Mouse (Mus musculus) liver, embryonic 13.5 days (tissue): ENCODE results near the gene Ccdc97. TPM values are rescaled to one million over a fixed set of nuclear protein-coding genes. Genes with fewer than 3 reads are reported as not detected.

Experiments used
- ATAC-seq: fragments of 200-750 bp; cut with Nextera tagmentation; 2 replicates; pipeline ENCODE4 v1.8.0; 2017; ENCODE audit warnings: low read depth, mild to moderate bottlenecking, moderate number of reproducible peaks, moderate library complexity
- DNase-seq: peaks from one replicate; pipeline ENCODE4 v3.0.0; 2022
- H3K27ac ChIP-seq: fragments of 300-500 bp; sonication (generic); 2 replicates; pipeline ENCODE4 v1.5.1; 2015; ENCODE audit warnings: moderate library complexity, mild to moderate bottlenecking, inconsistent platforms
- H3K27me3 ChIP-seq: fragments of 300-500 bp; sonication (generic); 2 replicates; pipeline ENCODE4 v1.6.1; 2015; ENCODE audit warnings: mild to moderate bottlenecking, inconsistent platforms
- H3K36me3 ChIP-seq: fragments of 300-500 bp; sonication (generic); 2 replicates; pipeline ENCODE4 v1.6.1; 2015; ENCODE audit warnings: mild to moderate bottlenecking, inconsistent platforms
- H3K4me1 ChIP-seq: fragments of 300-500 bp; sonication (generic); replicated peaks from 2 replicates; pipeline ENCODE4 v1.6.1; 2015; ENCODE audit warnings: inconsistent platforms
- H3K4me2 ChIP-seq: fragments of 300-500 bp; sonication (generic); 2 replicates; pipeline ENCODE4 v1.6.1; 2015; ENCODE audit warnings: inconsistent platforms, mild to moderate bottlenecking, moderate library complexity
- H3K4me3 ChIP-seq: fragments of 300-500 bp; sonication (generic); replicated peaks from 2 replicates; pipeline ENCODE4 v1.5.1; 2015; ENCODE audit warnings: mild to moderate bottlenecking, inconsistent platforms
- H3K9ac ChIP-seq: fragments of 300-500 bp; sonication (generic); 2 replicates; pipeline ENCODE4 v1.6.1; 2015; ENCODE audit warnings: mild to moderate bottlenecking, inconsistent platforms
- H3K9me3 ChIP-seq: fragments of 300-500 bp; sonication (generic); replicated peaks from 2 replicates; pipeline ENCODE4 v1.6.1; 2016; ENCODE audit warnings: inconsistent platforms
- WGBS: fragments of 180-500 bp; shearing (Covaris S2); methylation state at CpG from one replicate; pipeline ENCODE4 v1.1.7; 2015; ENCODE audit not compliant: insufficient replicate concordance; 5-methylcytosine and 5-hydroxymethylcytosine counted together
- polyA plus RNA-seq: library from polyadenylated mRNA; unstranded; fragments of >200 nt; fragmentation: Nextera tagmentation; extraction: Ambion mirVana; gene quantifications from 2 replicates; pipeline ENCODE4 v1.2.1, GENCODE M21; 2015

Gene Ccdc97
- polyA plus RNA-seq, 1 experiment from 2014 or later = 8.8 TPM

DNA sequence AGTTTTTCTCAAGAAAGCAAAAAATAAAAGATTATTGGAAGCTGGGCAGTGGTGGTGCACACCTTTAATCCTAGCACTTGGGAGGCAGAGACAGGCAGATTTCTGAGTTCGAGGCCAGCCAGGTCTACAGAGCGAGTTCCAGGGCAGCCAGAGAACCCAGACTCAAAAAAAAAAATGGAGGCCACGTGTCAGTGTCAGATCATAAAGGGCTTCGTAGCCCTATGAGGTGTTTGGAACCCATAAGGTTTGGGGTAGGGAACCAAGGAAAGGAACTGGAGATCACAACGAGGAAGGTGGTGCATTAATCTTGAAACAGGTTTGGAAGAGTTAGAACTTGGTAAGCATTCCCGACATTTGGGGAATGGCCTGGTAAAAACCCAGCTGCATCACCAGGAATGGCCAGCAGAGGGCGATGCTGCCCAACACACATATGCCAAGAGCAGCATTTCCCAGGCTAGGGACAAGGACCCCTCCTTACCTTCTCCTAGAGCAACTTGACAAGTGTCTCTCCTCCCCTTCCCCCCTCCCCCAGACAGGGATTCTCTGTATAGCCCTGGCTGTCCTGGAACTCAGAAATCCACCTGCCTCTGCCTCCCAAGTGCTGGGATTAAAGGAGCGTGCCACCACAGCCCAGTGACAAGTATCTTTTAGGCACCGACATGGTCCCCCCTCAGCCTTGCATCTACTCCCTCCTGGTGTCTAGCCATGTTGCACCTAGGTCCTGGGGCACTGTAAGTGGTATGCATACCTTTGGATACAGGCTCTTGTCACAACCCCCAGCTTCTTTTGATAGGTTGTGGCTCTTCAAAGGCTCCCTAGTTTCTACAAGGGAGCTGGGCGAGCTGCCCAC is 1.1 kb upstream of the Ccdc97 start:
- peak overlapping the region; percentile 82; the same call in 1 of the 2 replicates for H3K9ac ChIP-seq

DNA sequence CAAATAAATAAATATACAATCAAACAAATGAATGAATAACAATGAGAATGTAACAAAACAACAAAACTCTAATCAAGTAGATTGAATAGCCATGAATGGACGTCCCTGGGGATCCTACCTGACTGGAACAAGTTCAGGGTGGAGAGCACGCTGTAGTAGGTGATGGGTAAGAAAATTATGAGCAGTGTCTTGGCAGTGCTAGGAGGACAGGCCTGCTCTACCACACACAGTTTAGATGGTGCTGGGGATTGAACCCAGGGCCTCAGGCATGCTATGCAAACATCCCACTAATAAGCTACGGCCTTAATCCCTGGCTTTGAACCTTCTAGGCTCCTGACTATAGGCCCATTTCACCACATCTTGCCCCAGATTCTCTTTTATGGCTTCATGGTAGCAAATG is 1.4 kb downstream of the Ccdc97 start:
- ATAC-seq (no peak), DNase-seq (no peak)
- H3K9ac ChIP-seq = peak overlapping the region; percentile 82
- H3K9me3 ChIP-seq = no peaks in the 10 kb centered on the region
- WGBS = 81% methylated on average over 3 of the region's 3 CpGs
- H3K27me3 ChIP-seq = no peaks in the 10 kb centered on the region
- H3K4me1 ChIP-seq = peaks cover 50% of the 10 kb centered on the region
- peak overlapping the region; percentile 76 for H3K4me2 ChIP-seq
- H3K27ac ChIP-seq = no peak overlapping the region
- H3K36me3 ChIP-seq = peaks cover 70% of the 10 kb centered on the region
- H3K4me3 ChIP-seq = peak overlapping the region; percentile 70

More for the DNA sequence above, 1.1 kb upstream of the Ccdc97 start:
- DNase-seq (peak; percentile 61), ATAC-seq (no peak)
- H3K4me1 ChIP-seq = peaks cover 57% of the 10 kb centered on the region
- 50% methylated on average over 10 of the region's 10 CpGs for WGBS
- H3K27ac ChIP-seq = peak overlapping the region; percentile 77
- H3K4me2 ChIP-seq = peak overlapping the region; percentile 76
- peak overlapping the region; percentile 70; the same call in 1 of the 2 replicates for H3K4me3 ChIP-seq
- H3K36me3 ChIP-seq = peaks cover 70% of the 10 kb centered on the region
- H3K27me3 ChIP-seq = no peaks in the 10 kb centered on the region
- no peaks in the 10 kb centered on the region for H3K9me3 ChIP-seq

DNA sequence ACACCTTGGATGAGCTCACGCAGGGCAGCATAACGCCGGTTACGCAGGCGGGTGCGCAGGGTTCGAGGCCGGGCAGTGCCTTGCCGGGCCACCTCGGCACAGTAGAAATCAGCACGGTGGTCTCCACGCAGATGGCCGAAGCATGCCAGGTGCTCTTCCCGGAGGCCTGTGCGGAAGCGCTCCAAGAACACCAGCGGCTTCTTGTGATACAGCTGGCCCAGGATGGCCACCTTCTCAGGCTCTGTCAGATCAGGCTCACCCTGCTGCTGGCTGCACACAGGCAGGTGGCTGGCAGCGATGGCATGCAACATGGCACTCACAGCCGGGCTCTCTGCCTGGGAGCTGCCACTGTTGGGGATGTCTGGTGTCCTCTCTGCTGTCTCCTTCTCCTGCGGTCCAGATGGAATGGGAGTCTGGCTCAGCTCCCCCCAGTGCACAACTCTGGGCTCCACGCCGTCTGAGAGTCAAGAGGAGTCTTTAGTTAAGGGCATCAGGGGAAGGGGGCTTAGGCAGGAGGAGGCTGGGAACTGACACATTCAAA is 3.1 kb downstream of the Ccdc97 start:
- H3K9me3 ChIP-seq = no peaks in the 10 kb centered on the region
- no peak overlapping the region for H3K4me2 ChIP-seq
- H3K4me1 ChIP-seq = peaks cover 55% of the 10 kb centered on the region
- peaks cover 64% of the 10 kb centered on the region for H3K36me3 ChIP-seq
- ATAC-seq (no peak), DNase-seq (no peak)
- H3K9ac ChIP-seq = no peak overlapping the region
- H3K4me3 ChIP-seq = no peak overlapping the region
- H3K27ac ChIP-seq = no peak overlapping the region
- 90% methylated on average over 22 of the region's 22 CpGs for WGBS
- H3K27me3 ChIP-seq = no peaks in the 10 kb centered on the region

DNA sequence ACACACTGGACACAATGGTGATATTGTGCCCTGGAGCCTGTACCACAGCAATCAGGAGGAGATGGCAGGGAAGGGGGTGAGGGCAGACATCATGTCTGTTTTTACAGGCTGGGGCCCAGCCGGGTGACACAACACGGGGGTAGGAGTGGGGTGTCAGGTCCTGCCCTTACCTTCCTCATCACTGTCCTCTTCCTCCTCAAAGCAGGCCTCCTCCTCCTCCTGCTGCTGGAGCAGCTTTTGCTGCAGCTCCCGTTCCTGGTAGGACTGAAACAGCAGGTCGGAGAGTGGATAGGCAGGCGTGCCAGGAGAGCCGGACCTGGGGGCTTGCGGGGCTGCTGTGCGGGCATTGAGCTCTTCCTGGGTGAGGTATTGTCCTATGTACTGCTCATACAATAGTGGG is 4.3 kb downstream of the Ccdc97 start:
- Histone ChIP-seq H3K4me1 (peaks cover 55% of the 10 kb centered on the region), H3K36me3 (peaks cover 52% of the 10 kb centered on the region), H3K9ac (no peak overlapping the region), H3K27ac (no peak overlapping the region), H3K27me3 (no peaks in the 10 kb centered on the region), H3K9me3 (no peaks in the 10 kb centered on the region), H3K4me2 (no peak overlapping the region), H3K4me3 (no peak overlapping the region)
- WGBS = 86% methylated on average over 8 of the region's 8 CpGs
- ATAC-seq (no peak), DNase-seq (no peak)

DNA sequence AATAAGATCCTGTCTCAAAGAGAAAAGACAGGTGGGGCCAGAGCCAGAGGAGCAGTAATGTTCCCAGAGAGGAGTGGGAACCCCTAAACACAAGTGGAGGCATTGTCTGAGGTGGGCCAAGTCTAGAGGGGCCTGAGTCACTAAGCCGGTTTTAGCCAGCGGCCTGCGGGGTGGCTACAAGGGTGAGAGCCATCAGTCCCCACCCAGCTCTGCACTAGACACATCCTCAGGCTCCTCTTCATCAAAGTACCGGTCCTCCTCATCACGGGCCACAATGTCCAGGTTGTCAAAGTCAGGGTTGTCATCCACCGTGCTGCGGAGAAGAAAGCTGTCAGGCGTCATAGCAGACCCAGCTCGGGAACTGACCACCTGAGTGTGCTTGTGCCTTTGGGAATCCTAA is 6.1 kb downstream of the Ccdc97 start:
- DNase-seq (no peak), ATAC-seq (no peak)
- H3K9ac ChIP-seq = no peak overlapping the region
- H3K4me1 ChIP-seq = peaks cover 55% of the 10 kb centered on the region
- 78% methylated on average over 9 of the region's 9 CpGs for WGBS
- H3K27ac ChIP-seq = no peak overlapping the region
- H3K36me3 ChIP-seq = peaks cover 56% of the 10 kb centered on the region
- H3K4me3 ChIP-seq = no peak overlapping the region
- no peaks in the 10 kb centered on the region for H3K27me3 ChIP-seq
- no peak overlapping the region for H3K4me2 ChIP-seq
- no peaks in the 10 kb centered on the region for H3K9me3 ChIP-seq

DNA sequence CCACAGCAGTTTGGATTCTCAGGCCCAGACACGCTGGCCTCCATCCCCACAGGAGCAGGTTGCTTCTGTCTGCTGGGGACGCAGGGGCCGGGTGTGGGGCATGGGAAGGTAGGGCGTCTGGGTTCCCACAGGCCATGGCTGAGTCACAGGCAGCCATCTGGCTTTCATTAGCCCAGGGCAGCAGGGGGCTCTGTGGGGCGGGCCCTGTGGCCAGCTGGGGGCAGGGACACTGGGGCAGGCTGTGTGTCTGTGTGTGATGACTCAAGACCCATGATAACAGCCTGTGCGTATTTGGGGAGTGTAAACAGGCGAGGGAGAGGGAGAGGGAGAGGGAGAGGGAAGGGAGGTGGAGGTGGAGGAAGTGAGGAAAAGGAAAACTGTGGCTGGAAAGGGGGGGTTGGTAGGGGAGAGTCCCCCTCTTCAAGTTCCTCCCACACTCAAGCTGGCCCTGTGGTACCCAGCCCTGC is 7.1 kb downstream of the Ccdc97 start:
- Histone ChIP-seq H3K9me3 (no peaks in the 10 kb centered on the region), H3K27ac (peak overlapping the region; percentile 68), H3K9ac (0 out of 2 replicates have a peak overlapping the region, but pooled peaks have one; percentile 13), H3K27me3 (no peaks in the 10 kb centered on the region), H3K4me1 (peaks cover 55% of the 10 kb centered on the region), H3K36me3 (peaks cover 63% of the 10 kb centered on the region), H3K4me2 (no peak overlapping the region), H3K4me3 (no peak overlapping the region)
- 28% methylated on average over 7 of the region's 7 CpGs for WGBS
- peak; percentile 35 for ATAC-seq
- DNase-seq = no peak

DNA sequence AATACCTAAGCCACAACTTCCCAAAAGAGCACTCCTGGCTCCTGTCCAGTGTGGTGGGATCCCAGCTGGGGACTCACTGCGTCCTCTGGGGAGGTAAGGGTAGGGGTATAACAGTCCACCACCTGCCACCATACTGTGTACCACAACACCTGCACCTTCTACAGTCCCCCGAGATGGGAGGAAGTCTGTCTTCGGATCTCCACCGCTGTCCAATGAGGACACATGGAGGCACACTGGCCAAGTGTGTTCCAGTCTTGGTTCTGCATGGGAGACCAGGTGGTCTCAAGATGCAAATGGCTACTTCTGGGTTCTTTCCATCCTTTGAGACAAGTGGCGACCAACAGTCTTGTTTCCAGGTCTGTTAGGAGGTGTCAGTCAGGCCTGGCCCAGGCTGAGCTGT is 7.7 kb downstream of the Ccdc97 start:
- peaks cover 62% of the 10 kb centered on the region for H3K36me3 ChIP-seq
- no peak overlapping the region for H3K9ac ChIP-seq
- no peaks in the 10 kb centered on the region for H3K27me3 ChIP-seq
- 61% methylated on average over 5 of the region's 5 CpGs for WGBS
- no peak overlapping the region for H3K4me2 ChIP-seq
- peaks cover 59% of the 10 kb centered on the region for H3K4me1 ChIP-seq
- no peak overlapping the region for H3K4me3 ChIP-seq
- H3K9me3 ChIP-seq = no peaks in the 10 kb centered on the region
- ATAC-seq = no peak
- H3K27ac ChIP-seq = peak overlapping the region; percentile 68
- no peak for DNase-seq

DNA sequence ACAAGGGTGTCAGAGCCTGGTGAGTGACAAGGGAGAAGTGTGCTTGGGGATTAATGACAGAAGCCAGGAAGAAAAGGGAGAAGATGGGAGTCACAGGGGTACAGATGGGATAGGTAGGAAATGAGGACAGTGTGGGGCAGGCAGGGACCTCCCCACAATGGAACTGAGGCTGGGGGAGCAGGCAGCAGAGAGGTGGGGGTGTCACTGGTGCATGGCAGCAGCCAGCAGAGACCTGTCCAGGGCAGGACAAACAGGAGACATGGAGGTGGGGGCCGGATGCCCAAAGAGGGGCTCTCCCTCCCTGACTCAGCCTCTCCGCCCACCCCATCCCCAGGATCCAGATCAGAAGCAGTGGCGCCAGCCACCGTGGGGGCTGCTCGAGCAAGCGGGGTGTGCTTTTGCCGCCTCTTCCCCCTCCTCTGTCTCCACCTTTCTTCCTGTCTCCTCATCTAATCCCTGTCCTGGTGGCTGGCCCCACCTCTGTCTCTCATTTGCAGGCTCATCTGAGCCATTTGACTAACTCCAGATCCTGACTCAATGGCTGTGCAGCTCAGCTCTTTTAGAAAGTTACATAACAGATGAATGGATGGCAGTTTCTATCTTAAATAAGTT is 8.3 kb downstream of the Ccdc97 start:
- DNase-seq (no peak), ATAC-seq (0 out of 2 replicates have a peak, but pooled peaks have one; percentile 5)
- peak overlapping the region; percentile 68 for H3K27ac ChIP-seq
- H3K4me1 ChIP-seq = peaks cover 63% of the 10 kb centered on the region
- no peak overlapping the region for H3K4me2 ChIP-seq
- peaks cover 60% of the 10 kb centered on the region for H3K36me3 ChIP-seq
- H3K27me3 ChIP-seq = no peaks in the 10 kb centered on the region
- no peaks in the 10 kb centered on the region for H3K9me3 ChIP-seq
- H3K4me3 ChIP-seq = no peak overlapping the region
- 0 out of 2 replicates have a peak overlapping the region, but pooled peaks have one; percentile 16 for H3K9ac ChIP-seq
- 34% methylated on average over 5 of the region's 7 CpGs for WGBS

DNA sequence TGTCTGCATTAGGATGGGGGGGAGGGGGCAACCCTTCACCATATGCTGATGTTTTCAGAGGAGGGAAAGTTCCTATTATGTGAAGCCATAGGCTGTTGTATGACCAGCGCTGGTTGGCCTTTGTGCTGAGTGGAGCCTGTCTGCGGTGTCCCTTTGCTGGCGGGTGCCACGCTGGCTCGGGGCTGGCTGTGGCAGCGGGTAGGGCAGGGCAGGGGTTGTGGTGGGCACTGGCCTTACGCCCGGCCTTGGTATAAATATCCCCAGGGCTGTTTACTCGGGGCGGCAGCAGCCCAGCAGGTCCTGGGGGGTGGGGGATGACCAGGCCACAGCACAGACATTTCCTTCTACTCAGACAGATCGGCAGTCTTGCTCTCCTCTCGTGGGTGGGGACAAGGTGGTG is 8.9 kb downstream of the Ccdc97 start:
- Histone ChIP-seq H3K27ac (peak overlapping the region; percentile 34), H3K4me3 (no peak overlapping the region), H3K27me3 (no peaks in the 10 kb centered on the region), H3K36me3 (peaks cover 58% of the 10 kb centered on the region), H3K4me1 (peaks cover 70% of the 10 kb centered on the region), H3K4me2 (peak overlapping the region; percentile 6; the same call in 1 of the 2 replicates), H3K9ac (no peak overlapping the region), H3K9me3 (no peaks in the 10 kb centered on the region)
- DNase-seq = no peak
- 47% methylated on average over 12 of the region's 12 CpGs for WGBS
- ATAC-seq = no peak

DNA sequence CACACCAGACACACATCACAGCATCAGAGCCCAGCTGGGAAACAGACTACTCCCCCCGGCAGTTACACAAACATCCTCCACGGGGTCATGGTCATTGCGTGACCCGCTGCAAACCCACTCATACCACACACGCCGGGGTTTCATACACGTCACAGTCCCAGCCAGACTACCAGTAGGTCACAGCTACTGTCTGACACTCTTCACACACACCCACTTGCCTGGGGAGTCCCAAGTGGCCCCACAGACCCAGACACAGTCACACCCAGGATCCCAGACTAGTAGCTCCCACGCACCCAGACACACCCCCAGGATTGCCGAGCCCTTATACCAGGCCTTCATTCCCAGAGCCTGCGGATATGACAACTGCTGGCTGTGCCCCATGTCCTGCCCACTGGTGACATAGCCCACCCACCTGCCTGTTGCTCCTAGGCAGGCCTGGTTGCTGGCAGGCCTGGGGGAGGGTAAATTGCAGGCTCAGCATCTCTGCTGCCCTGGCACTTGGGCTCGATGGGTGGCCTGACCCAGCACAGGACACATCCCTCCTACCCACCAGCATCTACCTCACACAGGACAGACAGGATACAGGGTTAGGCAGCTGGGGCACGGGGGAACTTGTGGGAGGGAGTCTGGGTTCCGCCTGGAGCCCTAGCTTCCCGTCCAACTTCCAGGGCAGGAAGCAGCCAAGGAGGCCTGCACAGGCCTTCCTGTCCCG is 11.2 kb downstream of the Ccdc97 start:
- H3K9ac ChIP-seq = no peak overlapping the region
- peaks cover 47% of the 10 kb centered on the region for H3K36me3 ChIP-seq
- no peaks in the 10 kb centered on the region for H3K27me3 ChIP-seq
- DNase-seq (no peak), ATAC-seq (no peak)
- H3K9me3 ChIP-seq = no peaks in the 10 kb centered on the region
- no peak overlapping the region for H3K4me3 ChIP-seq
- 58% methylated on average over 15 of the region's 15 CpGs for WGBS
- H3K27ac ChIP-seq = peak overlapping the region; percentile 52
- peaks cover 87% of the 10 kb centered on the region for H3K4me1 ChIP-seq
- H3K4me2 ChIP-seq = no peak overlapping the region
